In the genomic region with DNA sequence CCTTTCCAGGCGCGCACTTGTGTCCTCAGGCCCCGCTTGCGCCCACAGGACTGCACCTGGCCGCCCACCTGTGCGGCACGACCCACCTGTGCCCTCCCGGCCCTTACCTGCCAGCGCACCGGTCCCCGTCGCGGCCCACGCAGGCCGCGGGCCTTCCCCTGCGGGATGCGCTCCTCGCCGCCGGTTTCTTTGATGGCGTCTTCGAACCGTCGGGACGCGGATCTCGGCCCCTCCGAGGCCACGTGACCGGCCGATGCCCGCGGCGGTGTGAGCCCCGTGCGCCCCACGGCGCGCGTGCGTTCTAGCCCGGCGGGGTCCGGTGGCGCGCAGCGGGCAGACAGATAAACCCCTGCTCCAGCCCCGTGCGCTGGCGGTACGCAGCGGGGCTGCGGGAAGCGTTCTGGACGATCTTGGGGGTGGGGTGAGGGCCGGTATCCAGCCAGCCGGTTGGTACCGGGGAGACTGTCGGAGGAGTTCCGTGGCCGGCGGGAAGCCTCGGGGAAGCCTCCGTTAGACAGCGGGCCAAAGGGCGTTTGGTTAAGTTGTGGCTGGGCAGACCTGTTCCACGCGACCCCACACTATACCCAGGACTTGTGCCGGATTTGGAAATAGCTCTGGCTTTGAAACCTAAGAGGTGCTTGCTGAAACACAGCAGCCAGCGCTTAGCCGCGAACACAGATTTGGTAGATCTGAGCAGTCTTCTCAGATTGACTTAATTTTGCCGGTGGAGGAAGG, we compare ENCODE assay signal across 9 mouse cellular contexts. TPM values are rescaled to one million over a fixed set of nuclear protein-coding genes. Genes with fewer than 3 reads are reported as not detected.
DNase-seq lines count a peak whose midpoint lies in the region; ATAC-seq and TF ChIP-seq lines count a peak whose summit lies in the region.
"Had no signal": no experiment of that assay in that cellular context is flagged by ENCODE, and none has a peak within 500 bp of the region (broad histone marks: within the 10 kb centered on the region; RNA-seq: fewer than 3 reads in every experiment).

A gene (minus strand): TSS at position 647 of the 735 bp plus-strand sequence.

- H3K4me3 ChIP-seq in forebrain, postnatal 0 days (ENCODE audit: low read depth, low read length): peak within 1 kb of the TSS; percentile 98
- H3K4me3 ChIP-seq in hindbrain, embryonic 11.5 days (ENCODE audit: low read depth, low read length): peak within 1 kb of the TSS; percentile 97

- H3K9ac ChIP-seq in forebrain, postnatal 0 days: peak within 1 kb of the TSS; percentile 100
- H3K9ac ChIP-seq in hindbrain, embryonic 11.5 days (ENCODE audit: low read depth, low read length): peak within 1 kb of the TSS; percentile 68

- peak within 1 kb of the TSS; percentile 78 for H3K4me2 ChIP-seq in forebrain, postnatal 0 days (ENCODE audit: low read depth)
- H3K4me2 ChIP-seq in hindbrain, embryonic 11.5 days (replicated peaks; ENCODE audit: low read depth, low read length): peak within 1 kb of the TSS; percentile 99

- H3K27ac ChIP-seq in forebrain, postnatal 0 days (ENCODE audit: low read depth, low read length): peak within 1 kb of the TSS; percentile 99
- H3K27ac ChIP-seq in hindbrain, embryonic 11.5 days (ENCODE audit: low read depth, low read length): peak within 1 kb of the TSS; percentile 95

- no peaks in the 10 kb centered on the region for H3K36me3 ChIP-seq in forebrain, postnatal 0 days (ENCODE audit: insufficient read depth)
- no peaks in the 10 kb centered on the region for H3K36me3 ChIP-seq in hindbrain, embryonic 11.5 days (ENCODE audit: control insufficient read depth, insufficient read depth, low read length)
- no peaks in the 10 kb centered on the region for H3K36me3 ChIP-seq in splenic B cell, adult 2 months (ENCODE audit: control insufficient read depth, insufficient read depth, low read length, poor library complexity, severe bottlenecking)

- WGBS in forebrain, postnatal 0 days: 3% methylated on average over 74 of the region's 74 CpGs
- under 1% methylated on average over 61 of the region's 74 CpGs for WGBS in hindbrain, embryonic 11.5 days

- DNase-seq in left cerebral cortex, adult 18-20 months (ENCODE audit: low spot score in 2 of 2): peak; percentile 44 to 58
- DNase-seq in left cerebral cortex, adult 11 months (ENCODE audit: low spot score): no peak
- peak; percentile 80 for DNase-seq in cerebellum, adult 11-12 months
- peak; percentile 68 for DNase-seq in forebrain, postnatal 0 days
- peak; percentile 75 for DNase-seq in hindbrain, embryonic 11.5 days (ENCODE audit: low spot score)
- peak in 1 of 2 experiments; percentile 47 for DNase-seq in layer of hippocampus, postnatal 25 days (ENCODE audit: extremely low spot score in 1 of 2, low spot score in 1 of 2)
- DNase-seq in lung, postnatal 4 days: peak; percentile 43 to 62
- DNase-seq in splenic B cell, adult 2 months (ENCODE audit: low read depth, low spot score): peak; percentile 6

- TF ChIP-seq CTCF in forebrain, postnatal 0 days (IDR thresholded peaks at IDR 0.05; ENCODE audit: low read depth): no peak

- peak; percentile 21 for ATAC-seq in forebrain, postnatal 0 days
- peak; percentile 52 for ATAC-seq in hindbrain, embryonic 11.5 days (ENCODE audit: low FRiP score)

- no peaks in the 10 kb centered on the region for H3K9me3 ChIP-seq in forebrain, postnatal 0 days (ENCODE audit: low read length)
- H3K9me3 ChIP-seq in hindbrain, embryonic 11.5 days (ENCODE audit: control insufficient read depth, low read length): no peaks in the 10 kb centered on the region

- peaks cover 12% of the 10 kb centered on the region; the same call in 1 of the 2 replicates for H3K4me1 ChIP-seq in forebrain, postnatal 0 days (ENCODE audit: insufficient read depth)
- H3K4me1 ChIP-seq in hindbrain, embryonic 11.5 days (replicated peaks; ENCODE audit: control insufficient read depth, insufficient read depth, low read length): 0 out of 2 replicates have a peak, but pooled peaks cover 3% of the 10 kb centered on the region

- no peaks in the 10 kb centered on the region for H3K27me3 ChIP-seq in forebrain, postnatal 0 days (ENCODE audit: insufficient read depth, low read length)
- H3K27me3 ChIP-seq in hindbrain, embryonic 11.5 days (ENCODE audit: control insufficient read depth, insufficient read depth, low read length): no peaks in the 10 kb centered on the region
- peaks cover 2% of the 10 kb centered on the region for H3K27me3 ChIP-seq in splenic B cell, adult 2 months (ENCODE audit: control insufficient read depth, insufficient read depth, low read length, poor library complexity, severe bottlenecking)

RNA-seq across cellular contexts. Expression of the gene that starts here (rescaled TPM):
- 10 to 100 TPM; 22.2 to 25.0 TPM for total RNA-seq in left cerebral cortex, adult 18-20 months (2021)
- total RNA-seq in forebrain, postnatal 0 days (2014; rRNA removed): 22.7 and 22.9 TPM in 2 replicates
- 9.3 and 10.7 TPM in 2 replicates for polyA plus RNA-seq in forebrain, postnatal 0 days (2015; fragmentation: Nextera tagmentation; extraction: Ambion mirVana)
- 9.1 and 16.8 TPM in 2 replicates for polyA plus RNA-seq in hindbrain, embryonic 11.5 days (2014; fragmentation: Nextera tagmentation; extraction: Ambion mirVana)
- 10 to 100 TPM; 18.9 to 22.3 TPM for total RNA-seq in layer of hippocampus, postnatal 25 days (2021)
- total RNA-seq: neutrophil, adult 5-6 weeks had no signal
